Mouse (Mus musculus) hindbrain, embryonic 15.5 days (tissue): ENCODE measurements at regions not wholly inside any gene's neighbourhood (a gene's known extent, or its start where the extent isn't known, plus 50 kb on each side); places are given as distances from the start of the nearest gene placed in this dataset.

ENCODE experiments used
- ATAC-seq: fragments of 200-750 bp; cut with Nextera tagmentation; 2 replicates; pipeline ENCODE4 v1.8.0; 2017; ENCODE audit warnings: low read depth, moderate number of reproducible peaks, moderate TSS enrichment; ENCODE audit not compliant: low FRiP score
- H3K27ac ChIP-seq: fragments of 300-500 bp; sonication (generic); replicated peaks from 2 replicates; pipeline ENCODE4 v1.5.1; 2015; ENCODE audit warnings: mild to moderate bottlenecking, inconsistent platforms
- H3K27me3 ChIP-seq: fragments of 300-500 bp; sonication (generic); 2 replicates; pipeline ENCODE4 v1.6.1; 2015; ENCODE audit warnings: control low read depth, inconsistent platforms
- H3K36me3 ChIP-seq: fragments of 300-500 bp; sonication (generic); 2 replicates; pipeline ENCODE4 v1.6.1; 2015; ENCODE audit warnings: control low read depth, inconsistent platforms
- H3K4me1 ChIP-seq: fragments of 300-500 bp; sonication (generic); replicated peaks from 2 replicates; pipeline ENCODE4 v1.6.1; 2015; ENCODE audit warnings: control low read depth, inconsistent platforms
- H3K4me2 ChIP-seq: fragments of 300-500 bp; sonication (generic); 2 replicates; pipeline ENCODE4 v1.6.1; 2015; ENCODE audit warnings: moderate library complexity, mild to moderate bottlenecking, inconsistent platforms
- H3K4me3 ChIP-seq: fragments of 300-500 bp; sonication (generic); 2 replicates; pipeline ENCODE4 v1.5.1; 2015; ENCODE audit warnings: mild to moderate bottlenecking, inconsistent platforms
- H3K9ac ChIP-seq: fragments of 300-500 bp; sonication (generic); 2 replicates; pipeline ENCODE4 v1.6.1; 2015; ENCODE audit warnings: inconsistent platforms
- H3K9me3 ChIP-seq: fragments of 300-500 bp; sonication (generic); 2 replicates; pipeline ENCODE4 v1.6.1; 2016; ENCODE audit warnings: control low read depth, inconsistent platforms
- WGBS: fragments of 180-500 bp; shearing (Covaris S2); methylation state at CpG from one replicate; pipeline ENCODE4 v1.1.7; 2015; 5-methylcytosine and 5-hydroxymethylcytosine counted together

DNA sequence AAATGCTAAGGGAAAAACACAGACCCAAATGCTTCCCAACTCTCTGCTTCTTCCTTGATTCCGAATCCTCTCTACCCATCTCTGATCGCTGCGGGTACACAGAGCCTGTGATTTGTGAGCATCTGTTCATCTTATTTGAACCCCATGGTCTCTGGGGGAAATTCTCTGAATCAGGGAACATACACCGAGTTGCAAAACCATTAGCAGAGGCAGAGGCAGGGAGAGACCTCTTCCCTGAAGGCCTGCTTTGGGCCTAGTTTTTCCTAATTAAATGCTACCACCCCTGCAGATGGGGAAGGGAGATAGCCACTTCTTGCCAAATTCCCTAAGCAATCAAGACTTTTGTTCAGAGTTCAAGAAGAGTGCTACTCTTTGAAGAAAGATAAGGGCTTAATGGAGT lies 274.4 kb upstream of the Mmadhc start:
- H3K4me3 ChIP-seq, result no peak overlapping the region
- 49% methylated on average over 4 of the region's 4 CpGs for WGBS
- ATAC-seq, result no peak
- H3K4me2 ChIP-seq, result no peak overlapping the region
- H3K36me3 ChIP-seq, result no peaks in the 10 kb centered on the region
- H3K9ac ChIP-seq, result no peak overlapping the region
- peaks cover 12% of the 10 kb centered on the region; the same call in 1 of the 2 replicates for H3K4me1 ChIP-seq
- H3K27ac ChIP-seq, result no peak overlapping the region
- H3K9me3 ChIP-seq, result no peaks in the 10 kb centered on the region
- H3K27me3 ChIP-seq, result no peaks in the 10 kb centered on the region

DNA sequence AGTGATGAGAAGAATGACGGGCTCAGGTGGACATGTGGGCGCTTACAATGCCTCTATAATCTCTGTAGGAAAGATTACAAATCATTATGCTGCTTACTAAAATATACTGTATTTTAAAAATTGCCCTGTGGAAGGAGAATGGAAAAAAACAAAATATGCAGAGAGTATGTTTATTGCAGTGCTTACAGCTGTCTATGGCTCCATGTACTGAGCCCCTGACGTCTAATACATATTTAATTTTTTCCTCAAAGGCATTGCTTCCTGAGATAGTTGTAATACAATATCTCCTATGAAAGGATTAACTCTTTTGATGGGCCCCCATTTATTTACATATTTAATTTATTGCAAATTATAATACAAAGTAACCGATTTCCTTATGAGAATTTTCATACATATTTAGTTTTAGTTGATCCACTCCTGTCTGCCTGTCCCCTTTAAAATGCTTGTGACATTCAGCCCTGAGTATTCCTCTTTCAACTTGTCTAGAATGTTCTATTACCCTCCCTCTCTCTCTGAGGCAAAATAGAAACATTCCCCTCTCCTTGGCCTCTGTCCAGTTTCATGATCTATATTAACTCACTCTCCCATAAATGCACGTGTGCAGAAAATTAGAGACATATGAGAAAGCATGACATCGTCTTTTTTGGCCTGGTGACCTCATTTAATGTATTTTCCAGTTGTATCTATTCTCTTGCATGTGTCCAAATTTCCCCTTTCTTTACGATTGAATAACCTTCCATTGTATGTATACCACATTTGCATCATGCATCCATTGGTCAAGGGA lies 273.1 kb upstream of the Mmadhc start:
- Histone ChIP-seq H3K9ac (no peak overlapping the region), H3K9me3 (no peaks in the 10 kb centered on the region), H3K27me3 (no peaks in the 10 kb centered on the region), H3K27ac (peak overlapping the region; percentile 14; the same call in 1 of the 2 replicates), H3K4me3 (no peak overlapping the region), H3K36me3 (no peaks in the 10 kb centered on the region), H3K4me2 (no peak overlapping the region), H3K4me1 (peaks cover 12% of the 10 kb centered on the region; the same call in 1 of the 2 replicates)
- 68% methylated on average over 7 of the region's 7 CpGs for WGBS
- no peak for ATAC-seq

DNA sequence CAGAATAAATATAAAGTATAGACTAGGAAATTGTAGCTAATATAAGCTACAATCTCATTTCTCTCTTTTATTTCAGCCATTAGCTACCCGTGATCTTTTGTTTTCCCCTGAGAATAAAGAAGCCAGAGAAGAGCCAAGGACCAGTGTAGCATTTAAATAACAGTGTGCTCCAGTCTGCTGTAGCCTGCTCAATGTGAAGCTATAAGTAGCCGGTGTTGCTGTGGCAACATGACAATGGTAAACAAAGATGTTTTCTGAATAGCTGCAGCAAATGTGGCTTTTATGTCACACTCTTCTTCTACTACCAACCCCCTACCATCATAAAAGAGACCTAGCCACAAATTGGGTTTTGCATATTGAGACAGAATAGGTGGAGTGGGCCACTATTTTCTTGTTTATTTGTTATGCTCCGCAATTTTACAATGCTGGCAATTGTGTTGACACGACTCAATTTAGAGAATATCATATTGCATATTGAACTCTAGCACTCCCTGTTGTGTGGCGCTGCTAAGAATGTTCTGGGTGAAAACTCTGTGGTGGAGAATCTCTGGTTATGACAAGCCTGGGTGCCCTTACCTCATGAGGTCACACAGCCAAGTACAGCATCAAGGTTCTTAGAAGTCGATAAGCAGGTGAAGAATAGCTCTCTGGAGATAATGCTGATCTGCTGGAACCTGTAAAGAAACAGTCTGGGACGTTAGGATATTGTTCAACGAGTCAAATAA lies 272.3 kb upstream of the Mmadhc start:
- no peaks in the 10 kb centered on the region for H3K9me3 ChIP-seq
- WGBS, result 37% methylated on average over 8 of the region's 8 CpGs
- H3K27ac ChIP-seq, result peak overlapping the region; percentile 14
- H3K4me3 ChIP-seq, result no peak overlapping the region
- H3K4me1 ChIP-seq, result peaks cover 12% of the 10 kb centered on the region; the same call in 1 of the 2 replicates
- H3K36me3 ChIP-seq, result no peaks in the 10 kb centered on the region
- no peak overlapping the region for H3K9ac ChIP-seq
- H3K4me2 ChIP-seq, result no peak overlapping the region
- ATAC-seq, result 0 out of 2 replicates have a peak, but pooled peaks have one; percentile 56
- H3K27me3 ChIP-seq, result no peaks in the 10 kb centered on the region

DNA sequence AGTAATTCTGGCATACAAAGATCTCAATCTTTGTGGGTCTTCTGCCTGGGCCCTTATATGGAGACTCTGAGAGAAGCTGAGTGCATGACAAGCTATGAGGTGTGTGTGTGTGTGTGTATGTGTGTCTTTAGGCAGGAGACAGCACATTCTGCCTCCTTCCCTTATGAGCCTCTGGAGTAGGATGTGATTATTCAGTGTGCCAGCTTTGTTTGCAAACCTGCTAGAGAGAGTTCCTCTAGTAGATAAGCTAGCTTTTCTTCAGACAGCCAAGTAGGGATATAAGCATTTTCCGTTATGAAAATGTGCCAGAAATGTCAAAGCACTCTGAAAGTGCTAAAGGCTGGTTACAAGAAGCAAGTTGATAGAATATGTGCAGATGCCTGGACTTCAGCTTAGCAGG lies 270.9 kb upstream of the Mmadhc start:
- Histone ChIP-seq H3K4me2 (no peak overlapping the region), H3K4me1 (peaks cover 12% of the 10 kb centered on the region; the same call in 1 of the 2 replicates), H3K27ac (no peak overlapping the region), H3K9ac (no peak overlapping the region), H3K36me3 (no peaks in the 10 kb centered on the region), H3K9me3 (no peaks in the 10 kb centered on the region), H3K4me3 (no peak overlapping the region), H3K27me3 (no peaks in the 10 kb centered on the region)
- ATAC-seq, result no peak
- WGBS, result 81% methylated on average over 1 of the region's 1 CpGs

DNA sequence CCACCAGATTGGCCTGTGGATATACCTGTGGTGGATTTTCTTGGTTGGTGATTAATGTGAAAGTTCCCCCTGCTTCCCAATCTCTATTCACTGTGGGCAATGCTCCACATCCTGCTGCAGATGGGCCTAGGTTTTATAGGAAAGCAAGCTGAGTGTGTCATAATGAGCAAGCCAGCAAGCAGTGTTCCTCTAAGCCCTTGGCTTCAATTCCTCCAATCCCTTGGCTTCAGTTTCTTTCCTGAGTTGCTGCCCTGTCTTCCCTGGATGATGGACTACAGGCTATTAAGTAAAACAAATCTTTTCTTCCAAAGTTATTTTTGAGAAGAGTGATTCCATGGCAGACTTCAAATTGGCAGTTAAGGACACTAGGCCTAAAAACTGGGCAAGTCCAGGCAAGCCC lies 257.4 kb upstream of the Mmadhc start:
- H3K9ac ChIP-seq, result no peak overlapping the region
- H3K27me3 ChIP-seq, result no peaks in the 10 kb centered on the region
- H3K27ac ChIP-seq, result no peak overlapping the region

DNA sequence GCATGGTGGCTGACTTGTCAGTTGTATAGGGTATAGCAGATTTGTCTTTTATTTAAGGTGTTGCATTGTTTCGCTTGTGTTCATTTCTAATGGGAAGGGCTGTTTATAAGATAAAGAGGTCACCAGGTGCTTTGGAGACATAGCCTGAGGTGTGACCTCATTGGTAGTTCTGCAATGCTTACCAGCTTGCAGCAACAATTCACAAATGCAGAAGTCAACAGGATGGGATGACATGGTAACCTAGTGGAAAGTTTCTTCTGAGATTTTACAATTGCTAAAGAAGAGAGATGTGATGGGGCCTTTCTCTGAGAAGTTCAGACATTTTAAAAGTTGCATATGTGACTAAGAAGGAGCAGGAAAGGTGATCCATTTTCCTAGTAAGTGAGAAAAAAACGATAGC lies 255.8 kb upstream of the Mmadhc start:
- no peak overlapping the region for H3K9ac ChIP-seq
- H3K27me3 ChIP-seq, result no peaks in the 10 kb centered on the region
- H3K36me3 ChIP-seq, result no peaks in the 10 kb centered on the region
- H3K4me2 ChIP-seq, result no peak overlapping the region
- H3K4me3 ChIP-seq, result no peak overlapping the region
- no peaks in the 10 kb centered on the region for H3K4me1 ChIP-seq
- no peaks in the 10 kb centered on the region for H3K9me3 ChIP-seq
- 94% methylated on average over 2 of the region's 2 CpGs for WGBS
- no peak overlapping the region for H3K27ac ChIP-seq
- no peak for ATAC-seq

More for the DNA sequence above, 257.4 kb upstream of the Mmadhc start:
- no peak for ATAC-seq
- H3K9me3 ChIP-seq, result no peaks in the 10 kb centered on the region
- H3K4me2 ChIP-seq, result no peak overlapping the region
- no peaks in the 10 kb centered on the region for H3K36me3 ChIP-seq
- H3K4me3 ChIP-seq, result no peak overlapping the region
- H3K4me1 ChIP-seq, result no peaks in the 10 kb centered on the region

DNA sequence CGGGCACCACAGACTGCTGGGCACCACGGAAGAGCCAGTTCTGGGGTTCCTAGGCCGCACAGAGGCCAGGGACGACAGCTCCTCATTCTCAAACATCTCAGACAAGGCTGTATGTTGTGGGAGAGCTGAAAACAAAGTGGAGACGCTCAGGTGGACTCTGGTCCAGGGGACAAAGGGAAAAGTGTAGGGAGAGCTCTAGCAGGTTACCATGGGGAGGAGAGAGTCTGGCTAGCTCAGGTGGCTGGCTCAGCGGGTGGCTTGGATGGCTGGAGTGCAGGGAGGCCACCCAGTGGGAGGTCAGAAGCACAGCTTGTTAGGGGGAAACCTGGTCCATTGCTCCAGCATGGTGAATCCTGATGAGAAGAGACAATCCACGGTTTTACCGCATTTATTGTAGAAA lies 253.3 kb upstream of the Mmadhc start:
- Histone ChIP-seq H3K9ac (no peak overlapping the region), H3K4me1 (no peaks in the 10 kb centered on the region), H3K9me3 (no peaks in the 10 kb centered on the region), H3K4me2 (no peak overlapping the region), H3K36me3 (no peaks in the 10 kb centered on the region), H3K4me3 (no peak overlapping the region), H3K27ac (no peak overlapping the region), H3K27me3 (no peaks in the 10 kb centered on the region)
- ATAC-seq, result no peak
- 78% methylated on average over 8 of the region's 8 CpGs for WGBS

DNA sequence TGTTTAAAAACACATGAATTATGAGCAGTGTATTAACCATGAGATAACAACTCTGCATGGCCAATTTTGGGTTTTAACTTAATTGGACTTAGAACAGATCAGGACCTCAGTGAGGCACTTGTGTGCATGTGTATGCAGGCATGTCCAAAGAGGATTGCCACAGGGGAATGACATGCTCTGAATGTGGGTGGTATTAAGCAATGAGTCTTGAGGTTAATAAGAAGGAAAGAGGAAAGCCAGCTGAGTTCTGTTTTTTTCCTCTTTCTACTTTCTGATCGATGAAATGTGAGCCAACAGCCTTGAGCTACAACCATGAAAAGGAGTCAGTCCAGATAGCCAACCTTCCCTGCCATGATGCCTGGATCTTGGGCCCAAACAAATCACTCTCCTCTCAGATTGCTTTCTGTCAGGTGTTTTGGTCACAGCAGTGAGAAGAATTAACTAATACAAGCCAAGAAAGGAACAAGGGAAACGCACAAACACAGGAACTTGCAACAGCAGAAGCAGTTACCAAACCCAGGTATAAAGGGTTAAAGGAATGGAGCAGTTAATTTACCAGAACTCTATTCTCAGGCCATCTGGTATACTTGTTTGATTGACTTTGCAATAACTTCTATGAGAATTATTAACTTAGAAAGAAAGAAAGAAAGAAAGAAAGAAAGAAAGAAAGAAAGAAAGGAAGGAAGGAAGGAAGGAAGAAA lies 243.3 kb upstream of the Mmadhc start:
- H3K4me2 ChIP-seq, result no peak overlapping the region
- H3K9me3 ChIP-seq, result no peaks in the 10 kb centered on the region
- no peaks in the 10 kb centered on the region for H3K27me3 ChIP-seq
- no peak overlapping the region for H3K27ac ChIP-seq
- no peaks in the 10 kb centered on the region for H3K36me3 ChIP-seq
- 90% methylated on average over 2 of the region's 2 CpGs for WGBS
- ATAC-seq, result no peak
- no peak overlapping the region for H3K9ac ChIP-seq
- H3K4me1 ChIP-seq, result no peaks in the 10 kb centered on the region
- no peak overlapping the region for H3K4me3 ChIP-seq

DNA sequence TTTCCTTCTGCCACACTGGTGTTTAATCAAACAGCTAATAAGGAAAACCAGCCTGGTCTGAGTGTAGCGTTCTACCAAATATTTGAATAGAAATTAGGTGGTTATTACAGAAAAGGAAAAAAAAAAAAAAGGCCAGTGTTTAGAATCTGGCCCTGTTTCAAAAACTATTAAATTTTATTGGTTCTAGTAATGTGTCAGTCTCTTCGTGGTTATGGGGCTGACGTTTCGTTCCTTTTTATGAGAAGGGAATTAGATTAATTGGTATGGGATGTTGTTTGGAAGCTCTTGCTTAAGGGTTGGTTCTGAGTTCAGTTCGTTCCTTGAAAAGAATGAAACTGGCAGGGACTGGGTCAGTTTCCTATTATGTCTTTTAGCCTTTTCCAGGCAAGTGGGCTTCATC lies 241.5 kb upstream of the Mmadhc start:
- H3K4me2 ChIP-seq, result no peak overlapping the region
- no peak overlapping the region for H3K9ac ChIP-seq
- no peak overlapping the region for H3K27ac ChIP-seq
- H3K4me1 ChIP-seq, result no peaks in the 10 kb centered on the region
- ATAC-seq, result no peak
- H3K4me3 ChIP-seq, result no peak overlapping the region
- 55% methylated on average over 5 of the region's 5 CpGs for WGBS
- H3K9me3 ChIP-seq, result no peaks in the 10 kb centered on the region
- no peaks in the 10 kb centered on the region for H3K27me3 ChIP-seq
- no peaks in the 10 kb centered on the region for H3K36me3 ChIP-seq

DNA sequence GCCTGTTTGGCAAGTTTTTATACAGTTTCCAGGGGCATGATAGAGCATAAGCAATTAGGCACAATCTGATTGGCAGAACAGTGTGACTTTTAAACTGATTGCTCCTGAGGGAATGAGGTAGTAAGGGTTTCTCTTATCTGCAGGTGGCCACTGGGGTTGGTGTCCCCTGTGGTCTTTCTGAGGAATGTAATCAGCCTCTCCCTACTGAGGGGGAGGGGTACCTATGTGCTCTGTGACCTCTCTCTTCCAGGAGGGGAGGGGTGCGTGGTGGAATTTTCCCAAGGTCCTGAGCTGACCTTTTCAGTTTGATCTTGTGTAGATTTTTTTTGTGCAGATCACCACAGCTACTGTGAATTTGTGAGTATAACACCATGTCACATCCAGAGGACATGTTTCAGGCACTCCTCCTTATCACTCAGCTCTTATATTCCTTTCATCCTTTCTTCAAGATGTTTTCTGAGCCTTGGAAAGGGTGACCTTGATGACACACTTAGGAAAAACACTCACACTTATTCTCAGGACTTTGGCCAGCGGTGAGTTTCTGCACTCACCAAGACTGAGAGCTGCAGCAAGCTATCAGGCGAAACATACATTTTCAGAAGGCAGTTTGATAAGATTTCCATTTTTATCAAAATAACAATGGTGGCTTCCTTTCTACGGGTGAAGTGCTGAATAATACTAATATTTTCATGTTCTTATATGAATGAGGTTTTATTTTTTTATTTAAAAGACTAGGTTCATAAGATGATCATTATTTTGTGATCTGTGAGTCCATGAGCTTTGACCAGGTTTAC lies 238.7 kb upstream of the Mmadhc start:
- H3K36me3 ChIP-seq, result no peaks in the 10 kb centered on the region
- no peaks in the 10 kb centered on the region for H3K4me1 ChIP-seq
- H3K9me3 ChIP-seq, result no peaks in the 10 kb centered on the region
- H3K4me3 ChIP-seq, result no peak overlapping the region
- H3K27me3 ChIP-seq, result no peaks in the 10 kb centered on the region
- WGBS, result 91% methylated on average over 4 of the region's 4 CpGs
- no peak for ATAC-seq
- H3K27ac ChIP-seq, result no peak overlapping the region
- H3K9ac ChIP-seq, result no peak overlapping the region
- H3K4me2 ChIP-seq, result no peak overlapping the region

DNA sequence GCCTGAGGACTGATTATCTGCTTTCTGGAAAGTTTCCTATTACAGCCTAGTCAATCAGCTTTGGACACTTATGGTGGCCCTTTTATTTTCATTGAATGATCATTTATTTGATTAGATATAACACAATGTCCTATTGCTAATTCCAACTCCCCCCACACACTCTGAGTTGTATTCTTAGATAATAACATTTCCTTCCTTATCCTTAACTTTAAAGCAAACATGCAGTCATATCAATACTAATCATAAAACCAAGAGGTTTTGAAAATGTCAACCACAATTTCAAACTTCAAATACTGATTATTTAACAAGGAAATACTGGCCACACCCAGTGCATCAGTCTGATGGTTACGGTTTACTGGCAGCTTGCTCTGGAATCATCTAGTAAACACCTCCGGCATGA lies 237.1 kb upstream of the Mmadhc start:
- no peak for ATAC-seq
- no peak overlapping the region for H3K27ac ChIP-seq
- no peak overlapping the region for H3K4me3 ChIP-seq
- no peaks in the 10 kb centered on the region for H3K9me3 ChIP-seq
- H3K9ac ChIP-seq, result no peak overlapping the region
- no peaks in the 10 kb centered on the region for H3K36me3 ChIP-seq
- no peak overlapping the region for H3K4me2 ChIP-seq
- no peaks in the 10 kb centered on the region for H3K4me1 ChIP-seq
- WGBS, result 86% methylated on average over 2 of the region's 2 CpGs
- no peaks in the 10 kb centered on the region for H3K27me3 ChIP-seq
